Mouse (Mus musculus) G1E (cell line): Measurements from ENCODE around the gene Zc3h7b.

ENCODE experiments used
- CTCF ChIP-seq: IDR thresholded peaks from 2 replicates; pipeline ENCODE4 v1.5.1; 2012; ENCODE audit warnings: low read depth, low read length, inconsistent platforms, mixed read lengths
- GATA1 ChIP-seq: IDR thresholded peaks from 2 replicates; pipeline ENCODE4 v1.6.1; 2012; ENCODE audit warnings: borderline replicate concordance, low read length, inconsistent platforms, mixed read lengths
- TAL1 ChIP-seq: conservative IDR thresholded peaks from 2 replicates; pipeline ENCODE4 v1.6.1; 2012; ENCODE audit warnings: low read depth, low read length, inconsistent platforms, mixed read lengths

DNA sequence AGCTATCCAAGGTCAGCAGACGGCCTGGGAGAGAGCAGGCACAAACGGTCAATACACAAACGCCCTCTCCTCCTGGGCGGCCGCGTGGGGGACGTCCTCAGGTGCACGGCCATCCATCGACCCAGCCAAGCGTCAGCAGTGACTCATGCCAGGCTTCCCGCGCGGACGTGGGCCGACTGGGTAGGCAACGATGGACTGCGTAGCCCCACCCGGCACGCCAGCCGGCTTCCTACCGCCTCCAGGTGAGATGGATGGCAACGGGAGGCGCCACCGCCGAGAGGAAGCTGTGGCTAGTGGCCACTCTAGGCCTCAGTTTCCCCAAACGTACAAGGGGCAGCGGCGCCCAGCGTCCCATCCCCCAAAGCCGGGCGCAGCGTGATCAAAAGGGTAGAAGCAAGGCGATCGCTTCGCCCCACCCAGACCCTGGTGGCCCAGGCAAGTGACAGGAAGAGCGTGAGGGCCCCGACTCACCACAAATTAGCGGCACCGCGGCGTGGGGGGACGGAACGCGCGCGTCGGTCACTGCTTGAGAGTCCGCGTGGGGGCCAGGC is 15.5 kb upstream of the Zc3h7b start:
- TF ChIP-seq CTCF (no peak), GATA1 (no peak), TAL1 (no peak)
